Mouse (Mus musculus) lung, postnatal 0 days (tissue): ENCODE measurements at regions not wholly inside any gene's neighbourhood (a gene's known extent, or its start where the extent isn't known, plus 50 kb on each side); places are given as distances from the start of the nearest gene placed in this dataset.

Source experiments
- CTCF ChIP-seq: IDR thresholded peaks from 2 replicates; pipeline ENCODE4 v1.5.1; 2016; ENCODE audit warnings: antibody characterized with exemption, mild to moderate bottlenecking
- EP300 ChIP-seq: IDR thresholded peaks from 2 replicates; pipeline ENCODE4 v1.6.1; 2016; ENCODE audit warnings: antibody characterized with exemption, mild to moderate bottlenecking, control low read depth

GRCm38 (mm10) chr10:15373571-15373970, 655.6 kb upstream of the Gje1 start:
- TF ChIP-seq CTCF, result no peak
- no peak for TF ChIP-seq EP300
